Mouse (Mus musculus) brain, adult 2 months (tissue): ENCODE measurements around the gene Pms1.

Experiments used
- DNase-seq: peaks from one replicate; pipeline ENCODE4 v3.0.0; 2011; ENCODE audit warnings: low read depth, low spot score

Gene Pms1

DNA sequence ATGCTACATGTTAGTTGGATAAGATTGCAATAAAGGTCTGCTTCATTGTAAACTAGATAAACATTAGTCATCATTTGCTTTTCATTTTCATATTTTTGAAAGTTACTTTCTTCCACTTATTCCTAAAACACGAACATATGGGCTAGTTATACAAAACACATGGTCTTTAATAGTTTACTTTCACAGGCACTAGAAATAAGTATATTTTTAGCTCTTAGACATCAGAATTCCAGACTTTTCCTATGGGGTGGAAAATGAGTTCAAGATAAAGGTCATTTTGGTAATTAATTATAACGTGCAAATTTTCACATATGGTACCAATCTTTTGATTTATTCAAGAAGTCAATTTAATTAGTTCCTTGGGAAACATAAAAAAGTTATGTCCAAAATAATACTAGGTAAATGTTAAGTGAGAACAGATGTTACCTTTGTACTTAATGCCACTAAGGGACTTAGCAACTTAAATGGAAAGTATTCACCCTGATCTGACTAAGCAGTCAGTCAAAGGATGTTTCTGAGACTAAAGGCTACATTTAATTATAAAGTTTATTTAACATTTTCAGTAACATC is 95.1 kb downstream of the Pms1 start:
- no peak for DNase-seq

DNA sequence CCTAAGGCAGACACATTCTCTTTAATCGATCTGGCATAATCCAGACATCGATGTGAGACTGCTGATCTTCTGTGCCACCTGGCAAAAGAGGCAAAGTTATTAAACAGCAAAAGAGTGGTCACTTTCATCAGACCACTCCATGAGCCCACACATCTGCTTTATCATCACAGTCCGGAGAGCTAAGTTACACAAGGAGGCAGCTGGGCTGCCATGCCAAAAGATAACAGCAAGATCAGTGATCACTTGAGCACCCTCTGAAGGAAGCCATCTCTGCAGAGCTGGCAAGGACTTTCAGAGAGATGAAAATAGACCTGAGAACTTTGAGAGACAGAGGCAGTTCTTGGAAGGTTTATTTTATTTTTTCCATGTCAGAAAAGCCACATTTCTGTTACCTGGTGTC is 102.3 kb downstream of the Pms1 start:
- no peak for DNase-seq

GRCm38 (mm10) chr1:53191234-53191633 is 105.6 kb downstream of the Pms1 start:
- no peak for DNase-seq

DNA sequence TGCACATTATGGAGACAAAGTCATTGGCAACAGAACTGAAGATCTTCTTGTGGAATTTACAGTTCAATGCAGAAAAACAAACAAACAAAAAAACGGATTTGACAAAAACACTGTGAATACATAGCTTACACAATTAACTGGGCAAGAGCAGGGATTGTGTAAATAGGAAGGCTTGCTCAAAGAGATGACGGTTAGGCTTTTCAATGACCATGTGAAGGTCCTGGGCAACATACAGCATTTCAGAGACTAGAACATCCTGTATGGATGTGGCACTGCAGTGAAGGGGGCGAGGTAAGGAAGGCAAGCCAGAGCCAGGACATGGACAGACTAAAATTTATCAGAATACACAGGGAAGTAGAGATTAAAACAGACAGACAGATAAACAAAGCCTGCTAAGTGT is 107.2 kb downstream of the Pms1 start:
- no peak for DNase-seq

DNA sequence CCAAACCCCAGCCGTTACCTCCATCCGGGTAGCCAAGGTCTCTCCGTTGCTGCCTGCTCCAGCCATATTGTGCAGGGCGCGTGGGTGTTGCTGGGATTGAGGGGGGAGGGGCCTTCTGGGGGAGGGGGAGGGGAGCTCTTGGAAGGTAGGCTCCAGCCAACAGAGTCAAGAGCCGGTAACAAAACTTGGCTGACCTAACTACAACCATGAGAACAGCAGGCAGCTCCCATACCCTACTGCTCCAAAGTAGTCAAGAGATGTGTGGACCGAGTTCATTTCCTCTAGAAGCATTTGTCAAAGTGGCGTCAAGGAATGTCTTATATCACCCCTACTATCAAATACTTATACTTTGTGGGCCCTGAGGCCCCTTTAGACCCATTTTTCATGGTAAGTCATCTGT is 109.3 kb downstream of the Pms1 start, which contains the start of gene 1700019A02Rik:
Gene 1700019A02Rik, minus strand, starts transcription at position 101 of the 400 bp plus-strand sequence.
- DNase-seq = no peak

DNA sequence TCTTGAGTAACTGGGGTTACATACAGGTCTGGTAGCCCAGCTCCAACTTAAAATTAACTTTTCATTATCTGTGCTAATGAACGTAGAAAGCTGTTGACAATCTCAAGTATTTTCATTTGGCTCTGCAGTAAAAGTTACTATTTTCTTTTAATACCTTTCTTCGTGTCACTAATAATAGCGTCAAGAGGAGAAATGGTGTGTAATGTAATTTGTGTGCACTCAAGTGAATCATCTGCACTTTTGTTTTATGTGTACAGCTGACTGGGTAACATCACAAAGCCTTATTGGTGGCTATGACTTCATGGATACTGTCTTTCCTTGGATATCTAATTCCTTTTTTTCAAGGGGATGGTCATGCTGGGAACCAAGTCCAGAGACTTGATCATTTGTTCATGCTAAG is 110.5 kb downstream of the Pms1 start:
- no peak for DNase-seq

GRCm38 (mm10) chr1:53157715-53158114 is 139.1 kb downstream of the Pms1 start:
- DNase-seq = no peak
